Mouse (Mus musculus) cerebellum, adult 2 months (tissue): Measurements from ENCODE around the gene Slc25a26. TPM values are rescaled to one million over a fixed set of nuclear protein-coding genes. Genes with fewer than 3 reads are reported as not detected.

ENCODE experiments used
- DNase-seq, 2 experiments: peaks; one replicate each; pipeline ENCODE4 v3.0.0; 2021
- H3K27ac ChIP-seq: fragments of 200-500 bp; 2 replicates; pipeline ENCODE4 v1.5.1; 2012; ENCODE audit warnings: low read length, control low read depth, inconsistent platforms; ENCODE audit not compliant: insufficient read depth
- H3K27me3 ChIP-seq: fragments of 200-500 bp; 2 replicates; pipeline ENCODE4 v1.6.1; 2012; ENCODE audit warnings: inconsistent platforms, mild to moderate bottlenecking, low read length, moderate library complexity; ENCODE audit not compliant: control insufficient read depth, insufficient read depth
- H3K4me1 ChIP-seq: fragments of 200-500 bp; 2 replicates; pipeline ENCODE4 v1.6.1; 2011; ENCODE audit warnings: low read length; ENCODE audit not compliant: control insufficient read depth, insufficient read depth
- H3K4me3 ChIP-seq: fragments of 200-500 bp; replicated peaks from 2 replicates; pipeline ENCODE3; 2011; ENCODE audit warnings: mild to moderate bottlenecking, low read depth, low read length, control low read depth; ENCODE audit not compliant: insufficient read depth
- CTCF ChIP-seq: fragments of 200-500 bp; IDR thresholded peaks from 2 replicates; pipeline ENCODE4 v1.5.1; 2011; ENCODE audit warnings: low read depth, mild to moderate bottlenecking, control low read depth, low read length, moderate library complexity, borderline replicate concordance; ENCODE audit not compliant: insufficient read depth
- POLR2A ChIP-seq: fragments of 200-500 bp; IDR thresholded peaks from 2 replicates; pipeline ENCODE4 v1.6.1; 2011; ENCODE audit warnings: low read length, control low read depth, borderline replicate concordance; ENCODE audit not compliant: insufficient read depth
- WGBS: fragments of 180-500 bp; shearing (Covaris S2); methylation state at CpG from one replicate; pipeline ENCODE4 v1.1.7; 2018; 5-methylcytosine and 5-hydroxymethylcytosine counted together
- polyA plus RNA-seq: library from polyadenylated mRNA; depleted of rRNA; stranded (reverse); fragments of >200 nt; gene quantifications from 2 replicates; pipeline ENCODE4 v1.2.3, GENCODE M21; 2012

Gene Slc25a26
- polyA plus RNA-seq, 1 experiment, result 17.3 TPM

GRCm38 (mm10) chr6:94584147-94584695, 84.1 kb downstream of the Slc25a26 start:
- Histone ChIP-seq H3K4me1 (no peaks in the 10 kb centered on the region; the same call in 1 of the 2 replicates), H3K27me3 (no peaks in the 10 kb centered on the region), H3K27ac (no peak overlapping the region), H3K4me3 (no peak overlapping the region)
- TF ChIP-seq POLR2A (no peak), CTCF (no peak)
- DNase-seq, result no peak
- 91% methylated on average over 9 of the region's 9 CpGs for WGBS

- DNase-seq, result no peak
- no peaks in the 10 kb centered on the region for H3K27me3 ChIP-seq
- no peak overlapping the region for H3K4me3 ChIP-seq
- WGBS, result 89% methylated on average over 4 of the region's 4 CpGs
- H3K27ac ChIP-seq, result no peak overlapping the region
- TF ChIP-seq CTCF, result no peak
- no peak for TF ChIP-seq POLR2A
- no peaks in the 10 kb centered on the region; the same call in 1 of the 2 replicates for H3K4me1 ChIP-seq
Measured at GRCm38 (mm10) chr6:94584976-94585375, 84.8 kb downstream of the Slc25a26 start.

GRCm38 (mm10) chr6:94588365-94588764, 88.2 kb downstream of the Slc25a26 start:
- no peak for TF ChIP-seq CTCF
- no peak for DNase-seq
- WGBS, result 96% methylated on average over 4 of the region's 4 CpGs
- Histone ChIP-seq H3K27me3 (no peaks in the 10 kb centered on the region), H3K4me3 (no peak overlapping the region), H3K27ac (no peak overlapping the region), H3K4me1 (no peaks in the 10 kb centered on the region)

GRCm38 (mm10) chr6:94592243-94592642, 92.1 kb downstream of the Slc25a26 start:
- H3K4me1 ChIP-seq, result no peaks in the 10 kb centered on the region
- no peaks in the 10 kb centered on the region for H3K27me3 ChIP-seq
- WGBS, result 60% methylated on average over 8 of the region's 8 CpGs
- TF ChIP-seq POLR2A (no peak), CTCF (no peak)
- no peak overlapping the region for H3K27ac ChIP-seq
- no peak overlapping the region for H3K4me3 ChIP-seq
- no peak for DNase-seq

GRCm38 (mm10) chr6:94592710-94593109, 92.6 kb downstream of the Slc25a26 start:
- TF ChIP-seq POLR2A (no peak), CTCF (no peak)
- no peak for DNase-seq
- Histone ChIP-seq H3K4me1 (no peaks in the 10 kb centered on the region), H3K27ac (no peak overlapping the region), H3K27me3 (no peaks in the 10 kb centered on the region), H3K4me3 (no peak overlapping the region)
- 56% methylated on average over 4 of the region's 4 CpGs for WGBS

DNA sequence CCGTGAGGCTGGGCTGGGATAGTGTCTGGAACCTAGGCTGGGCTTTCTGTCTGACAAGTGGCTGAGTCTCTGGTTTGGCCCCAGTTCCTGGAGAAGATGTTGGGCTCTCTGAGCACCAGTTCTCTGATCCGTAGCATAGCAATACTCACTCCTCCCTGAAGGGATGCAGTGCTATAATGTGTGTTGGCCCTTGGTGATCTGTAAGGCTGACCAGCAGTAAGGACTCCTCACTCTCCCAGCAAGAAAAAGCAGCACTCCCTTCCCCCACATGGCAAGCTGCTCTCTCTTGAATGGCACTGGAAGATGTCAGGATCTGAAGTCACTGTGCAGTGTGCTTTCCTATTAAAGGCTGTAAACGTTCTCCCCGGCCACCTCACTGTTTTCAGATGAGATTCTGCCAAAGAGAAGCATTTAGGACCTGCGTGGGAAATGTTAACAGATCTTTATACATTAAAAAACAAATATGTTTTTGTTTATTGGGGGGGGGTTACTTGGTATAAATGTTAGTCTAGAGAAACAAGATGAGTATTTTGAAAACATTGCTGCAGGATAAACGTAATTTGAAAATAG, 94.0 kb downstream of the Slc25a26 start:
- Histone ChIP-seq H3K4me1 (no peaks in the 10 kb centered on the region), H3K27me3 (no peaks in the 10 kb centered on the region), H3K4me3 (no peak overlapping the region), H3K27ac (no peak overlapping the region)
- TF ChIP-seq CTCF, result no peak
- TF ChIP-seq POLR2A, result no peak
- WGBS, result 58% methylated on average over 6 of the region's 6 CpGs
- no peak for DNase-seq

GRCm38 (mm10) chr6:94594711-94595110, 94.6 kb downstream of the Slc25a26 start:
- Histone ChIP-seq H3K27ac (no peak overlapping the region), H3K4me3 (no peak overlapping the region), H3K4me1 (no peaks in the 10 kb centered on the region), H3K27me3 (no peaks in the 10 kb centered on the region)
- WGBS, result 54% methylated on average over 11 of the region's 11 CpGs
- no peak for DNase-seq
- TF ChIP-seq POLR2A, result no peak
- no peak for TF ChIP-seq CTCF

GRCm38 (mm10) chr6:94595206-94595605, 95.1 kb downstream of the Slc25a26 start:
- DNase-seq, result no peak
- WGBS, result 82% methylated on average over 5 of the region's 5 CpGs
- Histone ChIP-seq H3K27ac (no peak overlapping the region), H3K4me3 (no peak overlapping the region), H3K27me3 (no peaks in the 10 kb centered on the region), H3K4me1 (no peaks in the 10 kb centered on the region)
- TF ChIP-seq CTCF, result no peak
- no peak for TF ChIP-seq POLR2A
